Mouse (Mus musculus) liver, embryonic 14.5 days (tissue): ENCODE data around the gene Gm20683.

Experiments
- CTCF ChIP-seq: IDR thresholded peaks from 2 replicates; pipeline ENCODE4 v1.5.1; 2016; ENCODE audit warnings: antibody characterized with exemption, low read depth, control low read depth
- EP300 ChIP-seq: IDR thresholded peaks from 2 replicates; pipeline ENCODE4 v1.6.1; 2016; ENCODE audit warnings: antibody characterized with exemption, low read depth

DNA sequence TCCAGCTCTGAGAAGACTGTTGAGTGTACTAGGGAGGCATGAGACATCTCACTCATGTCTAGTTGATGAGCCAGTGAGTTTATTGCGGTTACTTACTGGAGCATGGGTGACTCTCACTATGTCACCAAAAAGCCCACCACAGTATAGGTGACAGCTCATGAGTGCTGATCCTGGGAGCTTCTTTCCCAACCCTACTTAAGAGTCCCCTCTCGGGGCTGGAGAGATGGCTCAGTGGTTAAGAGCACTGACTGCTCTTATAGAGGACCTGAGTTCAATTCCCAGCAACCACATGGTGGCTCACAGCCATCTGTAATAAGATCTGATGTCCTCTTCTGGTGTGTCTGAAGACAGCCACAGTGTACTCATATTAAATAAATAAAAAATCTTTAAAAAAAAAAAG is 28.4 kb upstream of the Gm20683 start:
- TF ChIP-seq CTCF (no peak), EP300 (no peak)
